Mouse (Mus musculus) left cerebral cortex, adult 11 months (tissue): Measurements from ENCODE around the gene Rfc4.
"Not testable (repeated sequence)": the region's sequence is repeated elsewhere in the genome, so short reads cannot be mapped to it uniquely, and the experiment has no call there.

Experiments used
- DNase-seq: peaks from one replicate; pipeline ENCODE4 v3.0.0; 2022; ENCODE audit warnings: low spot score

Gene Rfc4

DNA sequence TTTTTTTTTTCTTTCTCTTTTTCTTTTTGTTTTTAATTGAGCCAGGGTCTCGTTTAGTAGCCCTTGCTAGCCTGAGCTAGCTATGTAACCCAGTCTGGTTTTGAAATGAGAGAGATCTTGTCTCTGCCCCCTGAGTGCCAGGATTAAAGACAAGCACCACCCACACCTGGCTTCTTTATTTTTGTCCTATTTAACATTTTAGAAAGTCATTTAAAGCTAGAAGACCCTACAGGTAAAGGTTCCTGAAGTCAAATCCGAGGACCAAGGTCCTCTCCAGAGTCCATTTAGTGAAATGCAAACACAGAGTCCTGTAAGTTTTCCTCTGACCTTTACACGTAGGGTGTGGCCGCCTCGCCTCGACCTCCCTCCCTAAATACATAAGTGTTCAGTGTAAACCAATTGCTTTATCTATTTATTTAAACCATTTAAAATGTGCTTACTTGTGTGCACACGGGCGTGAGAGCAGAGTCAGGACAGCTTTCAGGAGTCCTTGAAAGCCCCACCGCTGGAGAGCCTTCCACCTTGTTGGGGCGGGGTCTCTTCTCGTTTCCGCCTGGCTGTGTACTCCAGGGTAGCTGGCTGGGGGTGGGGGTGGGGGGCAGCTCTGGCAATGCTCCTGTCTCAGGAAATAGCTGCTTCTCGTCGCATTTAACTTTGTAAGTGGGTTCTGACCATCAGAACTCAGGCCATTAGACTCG, 25.0 kb downstream of the Rfc4 start:
- no peak for DNase-seq

DNA sequence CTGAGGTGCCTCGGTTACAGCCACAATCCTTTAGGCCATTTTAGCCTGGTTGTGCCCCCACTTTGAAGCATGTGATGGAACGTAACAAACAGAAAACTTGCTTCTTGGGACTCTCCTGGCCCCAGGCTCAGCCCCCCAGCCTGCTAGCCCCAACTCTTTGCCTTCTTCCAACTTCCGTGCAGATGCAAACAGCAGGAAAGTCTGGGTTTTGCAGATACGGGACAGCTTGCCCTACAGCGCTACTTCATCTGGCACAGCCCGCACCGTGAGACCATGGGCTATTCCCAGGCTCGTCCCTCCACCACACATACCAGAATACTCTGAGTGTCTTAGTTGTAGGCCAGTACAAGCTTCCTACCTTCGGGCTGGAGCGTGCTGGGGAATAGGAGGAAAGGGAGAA, 26.9 kb downstream of the Rfc4 start:
- DNase-seq: no peak

GRCm38 (mm10) chr16:23100099-23100575, 27.4 kb downstream of the Rfc4 start:
- no peak for DNase-seq

DNA sequence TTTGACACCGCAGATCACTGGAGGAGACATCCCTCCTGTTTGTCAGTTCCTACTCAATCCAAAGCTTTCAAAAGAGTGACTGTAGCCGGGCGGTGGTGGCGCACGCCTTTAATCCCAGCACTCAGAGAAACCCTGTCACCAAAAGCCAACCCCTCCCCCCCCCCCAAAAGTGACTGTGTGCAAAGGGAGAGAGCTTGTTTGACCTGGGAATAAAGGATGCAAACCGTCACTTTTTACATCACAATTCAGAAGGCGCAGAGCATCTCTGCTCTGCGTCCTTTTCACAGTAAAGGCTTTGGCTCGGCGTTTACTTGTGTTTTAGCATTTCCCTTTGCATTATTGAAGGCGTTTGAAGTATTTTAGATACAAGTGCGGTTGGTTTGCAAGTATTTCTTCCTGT, 27.9 kb downstream of the Rfc4 start:
- no peak for DNase-seq

- DNase-seq: not testable (repeated sequence)
Measured at GRCm38 (mm10) chr16:23098105-23098452, 29.5 kb downstream of the Rfc4 start.

DNA sequence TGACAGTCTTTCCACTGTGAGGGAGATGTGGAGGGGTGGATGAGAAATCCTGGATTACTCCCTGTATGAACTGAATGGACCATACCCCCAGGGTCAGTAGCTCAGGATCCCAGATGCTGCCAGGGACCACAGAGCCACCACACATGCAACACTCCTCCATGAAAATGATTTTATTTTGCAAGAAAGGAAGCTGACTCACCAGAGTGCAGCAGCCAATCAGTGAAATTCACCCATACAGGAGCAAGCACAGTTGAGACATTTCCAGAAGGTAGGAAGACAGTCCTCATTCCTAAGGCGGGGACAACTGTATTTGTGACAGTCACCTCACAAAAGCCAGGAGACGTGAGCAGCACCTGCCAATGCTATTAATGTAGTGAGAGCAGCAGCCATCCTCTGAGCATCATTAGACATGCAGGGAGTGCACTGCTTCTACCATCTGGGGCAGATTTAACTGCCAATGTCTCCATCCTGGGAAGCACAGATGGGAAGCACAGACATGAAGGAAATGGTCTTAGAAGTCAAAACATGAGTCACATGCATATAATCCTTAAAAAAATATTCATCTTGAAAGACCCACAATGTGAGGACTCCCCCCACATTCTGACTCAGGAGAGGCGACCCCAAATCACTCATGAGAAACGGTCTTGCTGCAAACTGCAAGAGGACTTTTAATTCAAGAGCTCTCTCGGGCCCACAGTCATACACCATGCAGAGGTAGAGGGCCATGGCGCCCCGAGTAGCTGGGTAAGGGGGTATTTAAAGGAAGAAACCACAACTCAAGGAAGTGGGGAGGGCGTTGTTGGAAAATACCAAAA, 30.0 kb downstream of the Rfc4 start:
- not testable (repeated sequence) for DNase-seq

- DNase-seq: not testable (repeated sequence)
Measured at GRCm38 (mm10) chr16:23096886-23097285, 30.7 kb downstream of the Rfc4 start.

DNA sequence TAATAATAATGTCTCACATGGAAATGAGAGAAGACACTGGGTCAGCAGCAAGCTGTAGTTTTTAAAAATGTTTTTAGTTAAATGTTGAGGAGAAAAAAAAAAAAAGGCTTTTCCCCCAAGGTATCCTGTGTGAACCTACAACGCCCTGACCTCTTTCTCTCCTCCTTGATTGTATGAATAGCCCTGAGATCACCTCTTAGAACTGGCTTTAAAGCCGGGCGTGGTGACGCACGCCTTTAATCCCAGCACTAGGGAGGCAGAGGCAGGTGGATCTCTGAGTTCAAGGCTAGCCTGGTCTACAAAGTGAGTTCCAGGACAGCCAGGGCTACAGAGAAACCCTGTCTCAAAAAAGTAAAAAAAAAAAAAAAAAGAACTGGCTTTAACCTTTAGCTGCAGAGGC, 32.0 kb downstream of the Rfc4 start:
- not testable (repeated sequence) for DNase-seq

DNA sequence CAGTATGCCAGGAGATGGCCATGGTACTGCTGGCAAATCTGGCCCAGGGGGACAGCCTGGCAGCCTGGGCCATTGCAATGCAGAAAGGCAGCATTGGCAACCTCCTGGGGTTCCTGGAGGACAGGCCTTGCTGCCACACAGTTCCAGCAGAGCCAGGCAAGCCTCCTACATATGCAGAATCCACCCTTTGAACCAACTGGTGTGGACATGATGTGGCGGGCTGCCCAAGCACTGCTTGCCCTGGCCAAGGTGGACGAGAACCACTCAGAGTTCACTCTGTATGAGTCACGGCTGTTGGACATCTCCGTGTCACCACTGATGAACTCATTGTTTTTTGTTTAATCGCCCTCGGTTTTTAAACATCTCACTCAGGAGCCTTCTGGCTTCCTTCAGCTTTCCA, 33.4 kb downstream of the Rfc4 start:
- no peak for DNase-seq

GRCm38 (mm10) chr16:23093321-23093953, 34.1 kb downstream of the Rfc4 start:
- no peak for DNase-seq

DNA sequence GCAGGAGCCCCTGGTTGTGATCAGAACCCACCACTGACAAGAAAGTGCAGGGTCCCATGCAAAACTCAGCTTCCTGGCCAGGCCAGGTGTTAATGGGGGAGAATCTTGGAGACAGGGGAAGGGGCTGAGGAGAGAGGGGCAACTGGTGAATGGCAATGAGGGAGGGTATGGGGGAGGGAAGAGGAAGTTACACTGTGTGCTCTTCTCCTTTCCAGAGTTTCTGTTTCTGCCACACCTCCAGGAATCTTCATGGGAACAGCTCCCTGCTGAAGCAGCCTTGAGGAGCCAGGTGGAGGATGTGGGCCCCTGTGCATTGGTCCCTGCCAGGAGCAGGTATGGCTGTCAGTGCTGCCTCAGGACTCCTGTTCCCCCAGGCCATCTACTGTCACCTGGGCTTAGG, 36.2 kb downstream of the Rfc4 start:
- DNase-seq: not testable (repeated sequence)

GRCm38 (mm10) chr16:23088491-23088890, 39.0 kb downstream of the Rfc4 start:
- not testable (repeated sequence) for DNase-seq

GRCm38 (mm10) chr16:23087712-23088111, 39.8 kb downstream of the Rfc4 start:
- not testable (repeated sequence) for DNase-seq

DNA sequence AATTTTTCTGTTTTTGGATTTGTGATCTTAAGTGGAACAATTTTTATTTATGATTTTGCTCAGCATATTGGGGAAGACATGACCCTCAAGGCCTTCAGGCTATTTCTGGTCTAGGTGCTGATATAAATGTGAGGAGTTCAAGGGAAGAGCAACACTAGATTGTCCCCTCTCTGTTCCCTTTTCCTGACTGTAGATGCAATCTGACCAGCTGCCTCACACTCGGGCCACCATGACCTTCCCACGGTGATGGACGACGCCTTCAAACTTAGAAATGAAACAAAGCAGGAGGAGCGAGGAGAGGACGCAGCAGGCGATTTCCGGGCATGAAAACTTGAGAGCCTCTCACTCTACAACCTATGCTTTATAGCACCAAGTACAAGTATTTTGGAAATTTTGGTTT, 40.4 kb downstream of the Rfc4 start:
- DNase-seq: not testable (repeated sequence)

- DNase-seq: not testable (repeated sequence)
Measured at GRCm38 (mm10) chr16:23077516-23077915, 50.0 kb downstream of the Rfc4 start.
